30 mouse cellular contexts compared by ENCODE assay signal in genomic region chr12:27663126-27663525, GRCm38 (mm10).
"Had no signal": no experiment of that assay in that cellular context is flagged by ENCODE, and none has a peak within 500 bp of the region (broad histone marks: within the 10 kb centered on the region; RNA-seq: fewer than 3 reads in every experiment).

No protein-coding gene starts in this region.

- ATAC-seq: liver, embryonic 12.5 days; liver, postnatal 0 days; lung, postnatal 0 days; midbrain, embryonic 13.5 days; midbrain, embryonic 16.5 days had no signal

- H3K4me1 ChIP-seq: limb, embryonic 12.5 days; limb, embryonic 15.5 days; lung, embryonic 15.5 days; midbrain, embryonic 10.5 days; midbrain, embryonic 12.5 days; neural tube, embryonic 12.5 days had no signal

- H3K27me3 ChIP-seq: limb, embryonic 12.5 days; limb, embryonic 13.5 days; limb, embryonic 15.5 days; liver, embryonic 12.5 days; liver, embryonic 13.5 days; liver, embryonic 15.5 days; lung, embryonic 15.5 days; megakaryocyte, embryonic 14.5 days; midbrain, embryonic 13.5 days; neural tube, embryonic 12.5 days had no signal

- H3K27ac ChIP-seq: limb, embryonic 10.5 days; limb, embryonic 12.5 days; limb, embryonic 13.5 days; limb, embryonic 15.5 days; liver, embryonic 12.5 days; liver, embryonic 13.5 days; liver, embryonic 14.5 days; liver, embryonic 15.5 days; lung, embryonic 15.5 days; macrophage; midbrain, embryonic 10.5 days; midbrain, embryonic 12.5 days; midbrain, embryonic 13.5 days; neural tube, embryonic 12.5 days had no signal

- H3K9ac ChIP-seq: limb, embryonic 12.5 days; limb, embryonic 13.5 days; limb, embryonic 15.5 days; liver, embryonic 12.5 days; liver, embryonic 13.5 days; liver, embryonic 14.5 days; liver, embryonic 15.5 days; liver, postnatal 0 days; lung, embryonic 14.5 days; lung, embryonic 15.5 days; midbrain, embryonic 12.5 days; midbrain, embryonic 13.5 days; neural tube, embryonic 12.5 days had no signal

- H3K36me3 ChIP-seq: limb, embryonic 10.5 days; limb, embryonic 12.5 days; limb, embryonic 13.5 days; limb, embryonic 15.5 days; liver, embryonic 12.5 days; liver, embryonic 13.5 days; liver, embryonic 15.5 days; lung, embryonic 15.5 days; midbrain, embryonic 10.5 days; midbrain, embryonic 12.5 days; midbrain, embryonic 13.5 days; neural tube, embryonic 12.5 days had no signal

- H3K4me2 ChIP-seq: limb, embryonic 12.5 days; limb, embryonic 13.5 days; limb, embryonic 15.5 days; liver, embryonic 11.5 days; liver, embryonic 12.5 days; liver, embryonic 13.5 days; liver, embryonic 15.5 days; lung, embryonic 14.5 days; lung, embryonic 15.5 days; midbrain, embryonic 12.5 days; midbrain, embryonic 13.5 days; neural tube, embryonic 12.5 days had no signal

- H3K9me3 ChIP-seq: limb, embryonic 10.5 days; limb, embryonic 12.5 days; limb, embryonic 13.5 days; limb, embryonic 15.5 days; liver, embryonic 12.5 days; liver, embryonic 13.5 days; liver, embryonic 15.5 days; lung, embryonic 15.5 days; megakaryocyte, embryonic 14.5 days; midbrain, embryonic 10.5 days; midbrain, embryonic 12.5 days; midbrain, embryonic 13.5 days; neural tube, embryonic 12.5 days had no signal

- H3K4me3 ChIP-seq: limb, embryonic 10.5 days; limb, embryonic 12.5 days; limb, embryonic 13.5 days; limb, embryonic 15.5 days; liver, embryonic 12.5 days; liver, embryonic 13.5 days; liver, embryonic 15.5 days; lung, embryonic 15.5 days; megakaryocyte, embryonic 14.5 days; midbrain, embryonic 10.5 days; midbrain, embryonic 12.5 days; midbrain, embryonic 13.5 days; myocyte; neural tube, embryonic 12.5 days had no signal

- DNase-seq: left cerebral cortex, postnatal 4 days; liver; liver, embryonic 13.5 days; liver, postnatal 0 days; lung, adult 18-20 months; lung, adult 2 months; lung, embryonic 14.5 days; lung, postnatal 10 days; lung, postnatal 14 days; lung, postnatal 36 days; lung, postnatal 4 days; midbrain, embryonic 14.5 days had no signal
